Mouse (Mus musculus) lung, postnatal 0 days (tissue): ENCODE measurements at regions not wholly inside any gene's neighbourhood (a gene's known extent, or its start where the extent isn't known, plus 50 kb on each side); places are given as distances from the start of the nearest gene placed in this dataset.

Experiments
- CTCF ChIP-seq: IDR thresholded peaks from 2 replicates; pipeline ENCODE4 v1.5.1; 2016; ENCODE audit warnings: antibody characterized with exemption, mild to moderate bottlenecking
- EP300 ChIP-seq: IDR thresholded peaks from 2 replicates; pipeline ENCODE4 v1.6.1; 2016; ENCODE audit warnings: antibody characterized with exemption, mild to moderate bottlenecking, control low read depth

GRCm38 (mm10) chr2:80731324-80731723 is 114.3 kb downstream of the Nup35 start:
- TF ChIP-seq CTCF (no peak), EP300 (no peak)
